Mouse (Mus musculus) neural tube, embryonic 14.5 days (tissue): ENCODE data around the gene Farp1. TPM values are rescaled to one million over a fixed set of nuclear protein-coding genes. Genes with fewer than 3 reads are reported as not detected.

Source experiments
- ATAC-seq: fragments of 200-750 bp; cut with Nextera tagmentation; 2 replicates; pipeline ENCODE4 v1.8.0; 2017; ENCODE audit warnings: low read depth, mild to moderate bottlenecking, moderate TSS enrichment, moderate library complexity
- H3K27ac ChIP-seq: fragments of 300-500 bp; sonication (generic); 2 replicates; pipeline ENCODE4 v1.5.1; 2014; ENCODE audit warnings: low read depth, mild to moderate bottlenecking, control low read depth, low read length, moderate library complexity, mixed read lengths
- H3K27me3 ChIP-seq: fragments of 300-500 bp; sonication (generic); 2 replicates; pipeline ENCODE4 v1.6.1; 2014; ENCODE audit warnings: low read length; ENCODE audit not compliant: control insufficient read depth, insufficient read depth
- H3K36me3 ChIP-seq: fragments of 300-500 bp; sonication (generic); 2 replicates; pipeline ENCODE4 v1.6.1; 2014; ENCODE audit warnings: low read length, mixed read lengths; ENCODE audit not compliant: control insufficient read depth, insufficient read depth
- H3K4me1 ChIP-seq: fragments of 300-500 bp; sonication (generic); 2 replicates; pipeline ENCODE4 v1.6.1; 2014; ENCODE audit warnings: low read length; ENCODE audit not compliant: control insufficient read depth, insufficient read depth
- H3K4me2 ChIP-seq: fragments of 300-500 bp; sonication (generic); 2 replicates; pipeline ENCODE4 v1.6.1; 2014; ENCODE audit warnings: mild to moderate bottlenecking, low read depth, low read length, control low read depth
- H3K4me3 ChIP-seq: fragments of 300-500 bp; sonication (generic); 2 replicates; pipeline ENCODE4 v1.5.1; 2014; ENCODE audit warnings: low read depth, low read length, control low read depth, mixed read lengths
- H3K9ac ChIP-seq: fragments of 300-500 bp; sonication (generic); replicated peaks from 2 replicates; pipeline ENCODE4 v1.6.1; 2014; ENCODE audit warnings: low read depth, mild to moderate bottlenecking, control low read depth, low read length, mixed read lengths
- H3K9me3 ChIP-seq: fragments of 300-500 bp; sonication (generic); 2 replicates; pipeline ENCODE4 v1.6.1; 2016; ENCODE audit warnings: low read length; ENCODE audit not compliant: control insufficient read depth
- WGBS: fragments of 180-500 bp; shearing (Covaris S2); extraction: QIAGEN DNeasy Blood & Tissue Kit; methylation state at CpG from one replicate; pipeline ENCODE4 v1.1.7; 2014; 5-methylcytosine and 5-hydroxymethylcytosine counted together
- polyA plus RNA-seq: library from polyadenylated mRNA; unstranded; fragments of >200 nt; fragmentation: Nextera tagmentation; extraction: Ambion mirVana; gene quantifications from 2 replicates; pipeline ENCODE4 v1.2.1, GENCODE M21; 2014

The Farp1 gene
- polyA plus RNA-seq, 1 experiment from 2014 or later: 34.9 TPM

- Histone ChIP-seq H3K27ac (no peak overlapping the region), H3K27me3 (no peaks in the 10 kb centered on the region), H3K9ac (no peak overlapping the region), H3K4me2 (no peak overlapping the region), H3K9me3 (no peaks in the 10 kb centered on the region), H3K4me1 (no peaks in the 10 kb centered on the region), H3K4me3 (no peak overlapping the region), H3K36me3 (peaks cover 24% of the 10 kb centered on the region)
- 92% methylated on average over 12 of the region's 12 CpGs for WGBS
- ATAC-seq: no peak
These were observed 259.5 kb downstream of the Farp1 start for GRCm38 (mm10) chr14:121294484-121294883.

GRCm38 (mm10) chr14:121297103-121297502, 262.1 kb downstream of the Farp1 start:
- H3K4me3 ChIP-seq: no peak overlapping the region
- no peak for ATAC-seq
- no peak overlapping the region for H3K4me2 ChIP-seq
- WGBS: 90% methylated on average over 6 of the region's 6 CpGs
- no peak overlapping the region for H3K27ac ChIP-seq
- H3K36me3 ChIP-seq: peaks cover 20% of the 10 kb centered on the region
- no peak overlapping the region for H3K9ac ChIP-seq
- H3K4me1 ChIP-seq: no peaks in the 10 kb centered on the region
- H3K9me3 ChIP-seq: no peaks in the 10 kb centered on the region
- no peaks in the 10 kb centered on the region for H3K27me3 ChIP-seq

- no peak overlapping the region for H3K4me3 ChIP-seq
- ATAC-seq: no peak
- no peak overlapping the region for H3K4me2 ChIP-seq
- H3K27ac ChIP-seq: no peak overlapping the region
- no peaks in the 10 kb centered on the region for H3K27me3 ChIP-seq
- H3K9me3 ChIP-seq: no peaks in the 10 kb centered on the region
- 94% methylated on average over 5 of the region's 5 CpGs for WGBS
- H3K9ac ChIP-seq: no peak overlapping the region
- no peaks in the 10 kb centered on the region for H3K4me1 ChIP-seq
- peaks cover 7% of the 10 kb centered on the region; the same call in 1 of the 2 replicates for H3K36me3 ChIP-seq
These were observed 263.5 kb downstream of the Farp1 start for GRCm38 (mm10) chr14:121298537-121298936.

GRCm38 (mm10) chr14:121299093-121299492, 264.1 kb downstream of the Farp1 start:
- no peak overlapping the region for H3K4me2 ChIP-seq
- H3K4me3 ChIP-seq: no peak overlapping the region
- H3K9me3 ChIP-seq: no peaks in the 10 kb centered on the region
- no peak overlapping the region for H3K27ac ChIP-seq
- no peaks in the 10 kb centered on the region for H3K4me1 ChIP-seq
- H3K36me3 ChIP-seq: peaks cover 2% of the 10 kb centered on the region; the same call in 1 of the 2 replicates
- WGBS: 94% methylated on average over 9 of the region's 9 CpGs
- H3K27me3 ChIP-seq: no peaks in the 10 kb centered on the region
- H3K9ac ChIP-seq: no peak overlapping the region
- ATAC-seq: no peak

DNA sequence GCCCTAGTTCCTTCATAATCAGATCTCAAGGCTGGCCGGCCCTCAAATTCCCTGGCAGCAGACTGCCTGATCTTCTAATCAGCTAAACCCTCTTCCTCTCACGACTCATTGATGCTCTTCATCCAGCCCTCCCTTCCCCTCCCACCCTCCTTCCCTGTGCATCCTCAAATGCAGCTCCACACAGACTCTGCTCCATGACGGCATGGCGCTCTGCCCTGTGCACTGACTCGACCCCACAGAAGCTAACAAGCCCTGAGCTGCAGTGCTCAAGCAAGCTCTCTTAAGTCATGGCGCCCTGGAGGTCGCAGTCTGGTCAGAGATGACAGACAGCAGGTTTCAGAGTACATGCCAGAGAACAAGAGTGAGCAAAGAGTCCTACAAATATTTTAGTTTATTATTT, 269.5 kb downstream of the Farp1 start:
- no peaks in the 10 kb centered on the region; the same call in 1 of the 2 replicates for H3K36me3 ChIP-seq
- no peak overlapping the region for H3K4me2 ChIP-seq
- no peak overlapping the region for H3K27ac ChIP-seq
- peak; percentile 46; the same call in 1 of the 2 replicates for ATAC-seq
- 65% methylated on average over 7 of the region's 7 CpGs for WGBS
- no peak overlapping the region for H3K4me3 ChIP-seq
- H3K9ac ChIP-seq: no peak overlapping the region
- H3K27me3 ChIP-seq: no peaks in the 10 kb centered on the region
- no peaks in the 10 kb centered on the region for H3K9me3 ChIP-seq
- H3K4me1 ChIP-seq: no peaks in the 10 kb centered on the region

- WGBS: 55% methylated on average over 8 of the region's 8 CpGs
- H3K9me3 ChIP-seq: no peaks in the 10 kb centered on the region
- H3K27ac ChIP-seq: no peak overlapping the region
- H3K9ac ChIP-seq: no peak overlapping the region
- H3K27me3 ChIP-seq: no peaks in the 10 kb centered on the region
- no peak for ATAC-seq
- no peaks in the 10 kb centered on the region; the same call in 1 of the 2 replicates for H3K36me3 ChIP-seq
- H3K4me2 ChIP-seq: no peak overlapping the region
- H3K4me1 ChIP-seq: no peaks in the 10 kb centered on the region
- H3K4me3 ChIP-seq: no peak overlapping the region
These were observed 270.5 kb downstream of the Farp1 start for GRCm38 (mm10) chr14:121305316-121306064.

GRCm38 (mm10) chr14:121309909-121310308, 274.9 kb downstream of the Farp1 start:
- Histone ChIP-seq H3K9me3 (no peaks in the 10 kb centered on the region), H3K4me3 (no peak overlapping the region), H3K36me3 (no peaks in the 10 kb centered on the region), H3K27ac (no peak overlapping the region), H3K9ac (no peak overlapping the region), H3K4me2 (no peak overlapping the region), H3K4me1 (peaks cover under 1% of the 10 kb centered on the region; the same call in 1 of the 2 replicates), H3K27me3 (no peaks in the 10 kb centered on the region)
- no peak for ATAC-seq
- 86% methylated on average over 3 of the region's 3 CpGs for WGBS

GRCm38 (mm10) chr14:121310325-121311080, 275.5 kb downstream of the Farp1 start:
- no peak overlapping the region for H3K27ac ChIP-seq
- H3K27me3 ChIP-seq: no peaks in the 10 kb centered on the region
- H3K4me2 ChIP-seq: no peak overlapping the region
- no peak for ATAC-seq
- no peaks in the 10 kb centered on the region for H3K36me3 ChIP-seq
- 90% methylated on average over 6 of the region's 6 CpGs for WGBS
- H3K4me3 ChIP-seq: no peak overlapping the region
- no peak overlapping the region for H3K9ac ChIP-seq
- H3K9me3 ChIP-seq: no peaks in the 10 kb centered on the region
- H3K4me1 ChIP-seq: peaks cover 3% of the 10 kb centered on the region; the same call in 1 of the 2 replicates

GRCm38 (mm10) chr14:121311083-121311482, 276.1 kb downstream of the Farp1 start:
- Histone ChIP-seq H3K27ac (no peak overlapping the region), H3K36me3 (no peaks in the 10 kb centered on the region), H3K9ac (no peak overlapping the region), H3K4me3 (no peak overlapping the region), H3K4me2 (no peak overlapping the region), H3K9me3 (no peaks in the 10 kb centered on the region), H3K4me1 (peaks cover 3% of the 10 kb centered on the region; the same call in 1 of the 2 replicates), H3K27me3 (no peaks in the 10 kb centered on the region)
- ATAC-seq: no peak
- WGBS: 96% methylated on average over 2 of the region's 2 CpGs
